Mouse (Mus musculus): ENCODE results near the gene Nmt1. TPM values are rescaled to one million over a fixed set of nuclear protein-coding genes. Genes with fewer than 3 reads are reported as not detected.
A peak's percentile ranks its signal among the peaks of the same experiment; 100 is the strongest.

Gene Nmt1
- total and polyA plus RNA-seq, 2 experiments from 2014 or later, result 40.5 to 48.6 TPM

DNA sequence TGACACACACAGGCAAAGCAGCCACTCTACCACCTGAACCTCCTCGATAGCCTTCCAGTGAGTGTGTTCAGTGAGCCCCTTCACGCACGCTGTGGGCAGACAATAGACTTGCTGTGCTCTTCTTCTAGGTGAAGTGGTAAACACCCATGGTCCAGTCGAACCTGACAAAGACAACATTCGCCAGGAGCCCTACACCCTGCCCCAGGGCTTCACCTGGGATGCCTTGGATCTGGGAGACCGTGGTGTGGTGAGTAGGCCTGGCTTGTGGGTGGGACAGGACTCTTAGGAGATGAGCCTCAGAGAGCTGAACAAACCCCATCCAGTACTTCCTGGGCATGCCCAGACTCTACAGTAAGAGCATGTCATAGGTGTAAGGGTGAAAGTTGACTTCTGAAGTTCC, 24.1 kb downstream of the Nmt1 start:
- no peak overlapping the region for H3K4me3 ChIP-seq (ENCODE audit: low read depth, low read length)
- no peak overlapping the region for H3K4me2 ChIP-seq (ENCODE audit: low read depth, low read length, poor library complexity, severe bottlenecking)
- no peak overlapping the region for H3K9ac ChIP-seq (replicated peaks; ENCODE audit: low read length, poor library complexity, severe bottlenecking)
- 94% methylated on average over 6 of the region's 6 CpGs for WGBS
- no peaks in the 10 kb centered on the region for H3K27me3 ChIP-seq (ENCODE audit: insufficient read depth, low read length)
- H3K4me1 ChIP-seq (ENCODE audit: insufficient read depth, low read length), result no peaks in the 10 kb centered on the region
- no peak for ATAC-seq (ENCODE audit: low FRiP score)
- H3K9me3 ChIP-seq (ENCODE audit: low read length), result no peaks in the 10 kb centered on the region
- peaks cover 51% of the 10 kb centered on the region for H3K36me3 ChIP-seq (ENCODE audit: insufficient read depth, low read length)
- no peak for TF ChIP-seq CTCF (IDR thresholded peaks at IDR 0.05)
- H3K27ac ChIP-seq (ENCODE audit: low read depth, low read length), result no peak overlapping the region
- DNase-seq (ENCODE audit: low spot score), result no peak

DNA sequence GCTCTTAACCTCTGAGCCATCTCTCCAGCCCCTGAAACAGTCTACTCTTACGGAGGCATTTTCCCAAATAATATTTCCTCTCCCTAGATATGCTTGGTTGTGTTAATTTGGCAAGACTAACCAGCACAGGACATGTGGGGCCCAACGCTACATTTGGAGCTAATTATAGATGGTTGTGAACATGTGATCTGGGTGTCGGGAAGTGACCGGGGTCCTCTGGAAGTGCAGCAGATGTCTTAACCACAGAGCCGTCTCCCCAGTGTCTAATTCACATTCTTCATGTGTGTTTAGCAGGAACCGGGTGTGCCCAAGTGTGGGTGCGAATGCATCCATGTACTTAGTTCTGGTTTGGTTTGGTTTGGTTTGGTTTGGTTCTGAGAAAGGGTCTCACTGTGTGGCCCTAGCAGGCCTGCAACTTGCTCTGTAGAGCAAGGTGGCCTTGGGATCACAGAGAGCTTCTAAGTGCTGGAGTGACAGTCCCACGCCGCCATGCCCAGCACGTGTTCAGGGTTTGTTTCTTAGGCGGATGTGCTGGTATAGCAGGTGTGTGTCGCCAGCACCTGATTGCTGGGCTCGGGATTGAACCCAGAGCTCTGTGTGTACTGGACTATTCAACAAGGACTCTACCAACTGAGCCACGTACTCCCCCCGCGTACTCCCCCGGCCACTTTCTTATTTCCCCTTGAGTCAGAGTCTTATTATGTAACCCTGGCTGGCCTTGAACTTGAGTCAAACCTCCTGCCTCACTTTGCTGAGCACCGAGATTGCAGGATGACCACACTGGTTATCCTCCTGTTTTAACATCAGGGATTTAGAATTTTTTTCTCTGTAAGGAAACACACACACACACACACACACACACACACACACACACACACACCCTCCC, 25.4 kb downstream of the Nmt1 start:
- no peak for ATAC-seq (ENCODE audit: low FRiP score)
- Histone ChIP-seq H3K27ac (ENCODE audit: low read depth, low read length) (no peak overlapping the region), H3K36me3 (ENCODE audit: insufficient read depth, low read length) (peaks cover 61% of the 10 kb centered on the region), H3K4me1 (ENCODE audit: insufficient read depth, low read length) (no peaks in the 10 kb centered on the region), H3K4me3 (ENCODE audit: low read depth, low read length) (no peak overlapping the region), H3K9ac (replicated peaks; ENCODE audit: low read length, poor library complexity, severe bottlenecking) (no peak overlapping the region), H3K9me3 (ENCODE audit: low read length) (no peaks in the 10 kb centered on the region), H3K4me2 (ENCODE audit: low read depth, low read length, poor library complexity, severe bottlenecking) (no peak overlapping the region), H3K27me3 (ENCODE audit: insufficient read depth, low read length) (no peaks in the 10 kb centered on the region)
- WGBS, result 93% methylated on average over 18 of the region's 18 CpGs
- no peak for DNase-seq (ENCODE audit: low spot score)
- no peak for TF ChIP-seq CTCF (IDR thresholded peaks at IDR 0.05)

- no peak overlapping the region for H3K27ac ChIP-seq (ENCODE audit: low read depth, low read length)
- WGBS, result 36% methylated on average over 6 of the region's 6 CpGs
- no peak overlapping the region for H3K4me2 ChIP-seq (ENCODE audit: low read depth, low read length, poor library complexity, severe bottlenecking)
- no peak for ATAC-seq (ENCODE audit: low FRiP score)
- no peaks in the 10 kb centered on the region for H3K9me3 ChIP-seq (ENCODE audit: low read length)
- TF ChIP-seq CTCF (IDR thresholded peaks at IDR 0.05), result peak; percentile 91
- DNase-seq (ENCODE audit: low spot score), result peak; percentile 87
- H3K9ac ChIP-seq (replicated peaks; ENCODE audit: low read length, poor library complexity, severe bottlenecking), result no peak overlapping the region
- no peaks in the 10 kb centered on the region for H3K4me1 ChIP-seq (ENCODE audit: insufficient read depth, low read length)
- no peak overlapping the region for H3K4me3 ChIP-seq (ENCODE audit: low read depth, low read length)
- H3K27me3 ChIP-seq (ENCODE audit: insufficient read depth, low read length), result no peaks in the 10 kb centered on the region
- H3K36me3 ChIP-seq (ENCODE audit: insufficient read depth, low read length), result peaks cover 71% of the 10 kb centered on the region
Measured at GRCm38 (mm10) chr11:103054798-103055197, 26.8 kb downstream of the Nmt1 start.

- WGBS, result over 99% methylated on average over 7 of the region's 7 CpGs
- Histone ChIP-seq H3K27ac (ENCODE audit: low read depth, low read length) (no peak overlapping the region), H3K9ac (replicated peaks; ENCODE audit: low read length, poor library complexity, severe bottlenecking) (no peak overlapping the region), H3K4me2 (ENCODE audit: low read depth, low read length, poor library complexity, severe bottlenecking) (no peak overlapping the region), H3K36me3 (ENCODE audit: insufficient read depth, low read length) (peaks cover 61% of the 10 kb centered on the region), H3K27me3 (ENCODE audit: insufficient read depth, low read length) (no peaks in the 10 kb centered on the region), H3K4me3 (ENCODE audit: low read depth, low read length) (no peak overlapping the region), H3K9me3 (ENCODE audit: low read length) (no peaks in the 10 kb centered on the region), H3K4me1 (ENCODE audit: insufficient read depth, low read length) (no peaks in the 10 kb centered on the region)
- no peak for TF ChIP-seq CTCF (IDR thresholded peaks at IDR 0.05)
- ATAC-seq (ENCODE audit: low FRiP score) (no peak), DNase-seq (ENCODE audit: low spot score) (no peak)
Measured at GRCm38 (mm10) chr11:103056636-103057035, 28.6 kb downstream of the Nmt1 start.

GRCm38 (mm10) chr11:103058499-103059085, 30.6 kb downstream of the Nmt1 start:
- DNase-seq (ENCODE audit: low spot score) (no peak), ATAC-seq (ENCODE audit: low FRiP score) (no peak)
- Histone ChIP-seq H3K27me3 (ENCODE audit: insufficient read depth, low read length) (no peaks in the 10 kb centered on the region), H3K4me2 (ENCODE audit: low read depth, low read length, poor library complexity, severe bottlenecking) (no peak overlapping the region), H3K27ac (ENCODE audit: low read depth, low read length) (no peak overlapping the region), H3K4me1 (ENCODE audit: insufficient read depth, low read length) (no peaks in the 10 kb centered on the region), H3K36me3 (ENCODE audit: insufficient read depth, low read length) (peaks cover 54% of the 10 kb centered on the region), H3K9ac (replicated peaks; ENCODE audit: low read length, poor library complexity, severe bottlenecking) (no peak overlapping the region), H3K4me3 (ENCODE audit: low read depth, low read length) (no peak overlapping the region), H3K9me3 (ENCODE audit: low read length) (no peaks in the 10 kb centered on the region)
- TF ChIP-seq CTCF (IDR thresholded peaks at IDR 0.05), result peak; percentile 11; the same call in 1 of the 2 replicates
- WGBS, result 80% methylated on average over 3 of the region's 3 CpGs
